Mouse (Mus musculus): ENCODE data around the gene 1700025C18Rik.
A peak's percentile ranks its signal among the peaks of the same experiment; 100 is the strongest.

Gene 1700025C18Rik

GRCm38 (mm10) chr2:165034131-165035057 is 56.2 kb downstream of the 1700025C18Rik start, which contains the start of gene Ncoa5:
Ncoa5 (minus strand) TSS chr2:165034867.
- DNase-seq = peak; percentile 98

- no peak for DNase-seq
Measured at GRCm38 (mm10) chr2:165033306-165033705, 57.2 kb downstream of the 1700025C18Rik start.

GRCm38 (mm10) chr2:165032533-165032932 is 58.0 kb downstream of the 1700025C18Rik start:
- no peak for DNase-seq

All from right cerebral cortex, adult 18-20 months (tissue).